Mouse (Mus musculus): ENCODE measurements around the gene Cwh43. TPM values are rescaled to one million over a fixed set of nuclear protein-coding genes. Genes with fewer than 3 reads are reported as not detected.

Cwh43 gene
- total RNA-seq, 2 experiments from 2014 or later = not detected

DNA sequence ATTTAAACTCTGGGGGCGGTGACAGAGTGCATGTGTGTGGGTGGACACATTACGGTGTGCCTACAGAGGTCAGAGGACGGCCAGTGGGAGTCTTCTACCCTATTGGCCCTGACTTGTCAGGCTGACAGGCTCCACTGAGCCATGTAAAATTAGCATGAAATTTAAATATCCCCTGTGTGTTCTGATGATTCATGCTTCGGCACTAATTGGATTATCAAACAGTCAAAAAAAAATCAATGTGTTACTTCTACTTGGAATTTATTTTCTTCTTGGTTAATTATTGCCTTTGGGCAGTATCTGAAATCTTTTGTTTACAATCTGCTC lies 22.3 kb upstream of the Cwh43 start:
- no peak for ATAC-seq (replicated peaks; ENCODE audit: low FRiP score, poor library complexity, severe bottlenecking)

DNA sequence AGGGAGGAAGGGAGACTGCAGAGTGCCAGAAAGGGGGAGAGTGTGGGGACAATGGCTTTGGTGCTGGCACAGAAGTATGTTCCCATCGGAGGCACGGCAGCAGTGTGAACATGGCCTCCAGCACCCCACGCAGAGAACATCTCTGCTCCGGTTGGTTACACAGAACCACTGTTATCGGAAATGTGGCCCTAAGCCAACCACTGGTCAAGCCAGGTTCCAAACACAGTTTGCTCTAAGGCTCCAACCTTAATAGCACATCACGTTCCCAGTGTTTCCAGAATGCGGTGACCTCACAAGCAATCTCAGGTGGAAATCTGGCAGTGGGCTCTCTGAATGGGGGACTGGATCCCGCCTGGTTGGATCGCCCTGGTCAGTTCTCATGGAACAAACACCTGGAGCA lies 12.8 kb upstream of the Cwh43 start:
- no peak for ATAC-seq (replicated peaks; ENCODE audit: low FRiP score, poor library complexity, severe bottlenecking)

DNA sequence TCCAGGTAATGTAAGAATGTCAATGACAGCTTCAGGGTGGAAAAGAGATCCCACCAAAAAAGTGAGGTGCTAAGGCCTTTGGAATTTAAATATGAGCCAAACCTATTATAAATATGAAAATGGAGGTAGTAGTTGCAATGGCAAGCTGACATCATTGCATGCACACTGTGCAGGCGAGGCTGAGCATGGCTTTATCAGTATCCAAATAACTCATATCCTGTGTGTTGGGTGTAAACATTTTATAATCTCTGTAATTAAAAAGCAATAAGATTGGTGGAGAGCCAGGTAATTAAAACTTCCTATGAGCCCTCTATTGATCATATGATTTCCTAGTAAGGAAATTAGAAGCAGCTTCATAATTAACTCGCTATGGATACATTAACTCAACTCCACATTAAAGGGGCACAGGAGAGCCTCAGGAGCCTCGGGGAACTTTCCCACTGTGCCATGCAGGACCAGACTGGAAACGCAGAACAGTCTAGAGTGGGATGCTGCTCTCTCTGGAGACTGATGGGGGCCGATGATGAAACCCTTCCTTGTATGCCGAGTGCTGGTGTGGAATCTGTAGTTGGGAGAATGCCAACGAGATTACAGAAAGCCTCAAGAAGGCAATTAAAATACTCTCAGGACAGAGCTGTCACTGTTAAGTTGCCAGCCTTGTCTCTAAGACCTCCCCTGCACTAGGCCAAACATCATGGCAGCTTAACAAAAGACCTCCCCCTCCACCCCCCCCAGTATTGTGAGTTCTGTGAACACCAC lies 5.9 kb upstream of the Cwh43 start:
- no peak for ATAC-seq (replicated peaks; ENCODE audit: low FRiP score, poor library complexity, severe bottlenecking)

DNA sequence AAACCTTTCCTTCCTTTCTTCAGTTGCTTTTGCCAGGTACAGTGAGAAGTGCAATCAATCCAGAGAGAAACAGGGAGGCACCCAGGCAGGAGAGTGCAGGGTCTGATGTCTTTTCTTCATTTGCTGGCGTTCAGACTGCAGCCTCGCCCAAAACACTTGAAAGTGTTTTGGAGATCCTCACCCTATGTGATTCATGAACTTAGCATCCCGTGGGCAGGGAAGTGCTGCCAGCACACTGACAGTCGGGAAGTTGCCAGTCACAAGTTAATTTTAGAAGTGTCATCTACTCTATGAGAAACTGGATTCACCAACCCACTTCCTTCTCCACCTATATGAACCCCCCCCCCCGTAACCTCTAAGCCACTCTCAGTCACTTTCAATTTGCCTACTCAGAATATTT lies 4.5 kb upstream of the Cwh43 start:
- no peak for ATAC-seq (replicated peaks; ENCODE audit: low FRiP score, poor library complexity, severe bottlenecking)

DNA sequence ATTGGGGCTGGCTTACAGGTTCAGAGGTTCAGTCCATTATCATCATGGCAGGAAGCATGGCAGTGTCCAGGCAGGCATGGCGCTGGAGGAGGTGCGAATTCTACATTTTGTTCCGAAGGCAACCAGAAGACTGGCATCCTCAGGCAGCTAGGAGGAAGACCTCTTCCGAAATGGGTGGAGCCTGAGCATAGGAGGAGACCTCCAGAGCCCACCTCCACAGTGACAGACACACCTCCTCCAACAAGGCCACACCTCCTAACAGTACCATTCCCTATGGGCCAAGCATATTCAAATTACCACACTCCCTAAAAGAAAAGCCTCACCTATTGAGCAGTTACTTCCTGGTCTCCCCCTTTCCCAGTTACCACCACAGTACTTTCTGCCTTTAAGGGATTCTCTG lies 3.0 kb upstream of the Cwh43 start:
- ATAC-seq (replicated peaks; ENCODE audit: low FRiP score, poor library complexity, severe bottlenecking) = no peak

DNA sequence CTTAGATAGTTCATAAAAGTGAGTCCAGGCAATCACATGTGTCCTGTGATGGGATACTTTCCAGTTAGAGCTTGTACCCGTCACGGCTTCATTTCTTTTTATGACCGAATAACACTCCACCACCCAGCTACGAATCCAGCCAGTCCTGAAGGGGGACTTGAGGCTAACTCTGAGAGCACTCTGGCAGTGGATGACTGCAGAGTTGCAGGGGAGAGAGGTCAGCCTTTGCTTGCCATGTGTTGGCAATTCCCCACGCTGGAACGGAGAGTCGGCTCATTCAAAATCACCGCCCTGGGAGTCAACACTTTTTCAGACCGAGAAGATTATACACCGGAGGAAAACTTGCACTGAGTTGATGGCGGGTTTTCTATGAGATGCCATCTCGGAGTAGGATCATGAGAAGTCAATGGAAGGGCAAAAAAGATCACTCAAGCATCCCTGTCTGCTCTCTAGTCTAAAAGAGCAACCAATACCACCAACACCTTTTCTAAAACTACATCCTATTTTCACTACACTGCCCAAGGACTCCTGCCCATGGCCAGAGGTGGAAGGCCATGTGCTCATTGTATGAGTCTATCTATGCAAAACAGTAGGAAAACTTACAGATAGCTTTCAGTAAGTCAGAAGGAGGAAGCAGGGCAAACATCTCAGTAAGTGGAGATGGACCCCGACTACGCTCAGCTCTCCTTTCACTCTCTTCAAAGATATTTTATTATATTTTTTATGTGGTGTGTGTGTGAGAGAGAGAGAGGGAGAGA lies 2.4 kb upstream of the Cwh43 start:
- no peak for ATAC-seq (replicated peaks; ENCODE audit: low FRiP score, poor library complexity, severe bottlenecking)

DNA sequence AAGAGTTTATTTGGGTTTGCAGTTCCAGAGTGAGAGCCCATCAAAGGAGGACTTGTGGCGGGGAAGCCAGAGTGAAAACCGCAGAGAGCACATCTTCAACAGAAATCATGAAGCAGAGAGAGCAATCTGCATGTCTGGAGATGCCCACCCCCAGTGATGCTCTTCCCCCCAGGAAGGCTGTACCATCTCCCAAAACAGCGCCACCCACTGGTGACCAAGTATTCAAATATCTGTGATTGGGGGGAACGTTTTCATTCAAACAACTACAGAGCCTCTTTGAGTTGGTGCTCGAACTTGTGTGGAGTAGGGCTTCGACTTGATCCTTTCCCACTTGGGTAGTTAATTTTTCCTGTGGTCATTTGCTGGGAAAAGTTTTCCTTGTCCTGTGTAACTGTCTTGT lies 1.1 kb upstream of the Cwh43 start:
- ATAC-seq (replicated peaks; ENCODE audit: low FRiP score, poor library complexity, severe bottlenecking) = no peak

DNA sequence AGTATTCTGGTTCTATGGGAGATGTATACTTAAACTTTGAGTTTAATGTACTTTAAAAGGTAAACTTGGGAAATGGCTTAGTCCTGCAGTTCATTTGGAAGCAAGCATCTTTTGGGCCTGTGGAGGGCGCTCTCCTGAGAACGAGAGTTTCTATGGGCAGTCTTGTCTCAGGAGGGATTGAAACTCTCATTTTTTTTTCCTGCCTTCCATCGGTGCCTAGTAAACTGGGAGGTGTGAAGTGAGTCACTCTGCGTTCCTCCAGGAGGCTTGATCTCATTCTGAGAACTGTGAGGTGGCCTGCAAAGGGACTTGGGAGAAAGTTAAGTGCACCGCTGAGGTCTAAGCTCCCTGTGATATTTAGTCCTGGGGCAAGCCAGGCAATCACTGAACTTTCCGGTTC lies 986 bp downstream of the Cwh43 start:
- no peak for ATAC-seq (replicated peaks; ENCODE audit: low FRiP score, poor library complexity, severe bottlenecking)

DNA sequence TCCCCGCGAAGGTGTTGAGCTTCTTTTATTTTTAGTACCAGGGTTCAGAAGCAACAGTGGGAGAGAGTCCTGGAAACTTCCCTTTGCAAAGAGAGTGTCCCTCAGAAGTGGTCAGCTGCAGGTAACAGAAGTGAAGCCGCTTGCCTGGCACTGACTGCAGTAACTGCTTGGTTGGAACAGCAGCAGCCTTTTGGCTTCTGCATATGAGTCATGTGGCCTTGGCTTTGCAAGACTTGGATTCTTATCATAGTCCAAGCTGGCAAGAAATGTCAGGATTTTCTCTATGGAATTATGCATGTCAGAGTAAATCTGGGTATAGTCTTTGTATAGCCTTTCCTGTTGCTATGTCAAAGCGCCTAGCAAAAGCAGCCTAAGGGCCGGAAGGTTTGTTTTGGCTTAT lies 4.1 kb downstream of the Cwh43 start:
- no peak for ATAC-seq (replicated peaks; ENCODE audit: low FRiP score, poor library complexity, severe bottlenecking)

DNA sequence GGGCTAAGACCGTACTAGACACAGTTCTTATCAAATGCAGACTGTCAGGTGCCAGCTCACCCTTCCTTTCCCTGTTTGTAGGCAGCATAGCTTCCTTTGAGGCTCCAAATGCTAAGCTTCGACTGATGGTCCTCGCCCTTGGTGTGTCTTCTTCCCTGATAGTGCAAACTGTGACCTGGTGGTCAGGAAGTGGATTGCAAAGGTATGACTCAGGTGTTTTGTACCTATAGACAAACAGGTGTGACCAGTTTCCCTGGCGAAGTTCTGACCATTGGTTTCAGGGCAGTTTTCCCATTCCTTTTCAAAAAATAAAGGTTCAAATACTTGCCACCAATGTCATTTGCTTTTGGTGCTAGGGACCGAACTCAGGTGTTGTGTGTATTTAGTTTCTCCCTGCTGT lies 5.9 kb downstream of the Cwh43 start:
- ATAC-seq (replicated peaks; ENCODE audit: low FRiP score, poor library complexity, severe bottlenecking) = no peak

DNA sequence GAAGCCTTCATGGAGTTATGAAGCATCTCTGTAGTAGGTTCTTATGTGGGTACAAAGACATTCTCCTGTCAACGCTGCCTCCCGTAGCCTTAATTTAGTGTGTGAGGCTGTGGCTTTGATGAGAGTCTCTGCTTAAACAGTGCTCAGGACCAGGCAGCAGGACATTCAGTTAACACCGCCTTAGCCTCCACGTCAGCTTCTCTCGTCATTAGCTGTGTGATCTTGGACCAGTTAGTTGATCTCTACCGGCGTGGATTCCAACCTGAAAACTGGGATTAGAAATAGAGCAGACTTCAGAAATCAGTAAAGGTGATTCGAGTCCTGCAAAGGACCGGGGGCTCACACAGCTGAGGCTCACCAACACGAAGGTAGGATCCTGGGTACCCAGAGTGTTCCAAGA lies 8.3 kb downstream of the Cwh43 start:
- ATAC-seq (replicated peaks; ENCODE audit: low FRiP score, poor library complexity, severe bottlenecking) = no peak

DNA sequence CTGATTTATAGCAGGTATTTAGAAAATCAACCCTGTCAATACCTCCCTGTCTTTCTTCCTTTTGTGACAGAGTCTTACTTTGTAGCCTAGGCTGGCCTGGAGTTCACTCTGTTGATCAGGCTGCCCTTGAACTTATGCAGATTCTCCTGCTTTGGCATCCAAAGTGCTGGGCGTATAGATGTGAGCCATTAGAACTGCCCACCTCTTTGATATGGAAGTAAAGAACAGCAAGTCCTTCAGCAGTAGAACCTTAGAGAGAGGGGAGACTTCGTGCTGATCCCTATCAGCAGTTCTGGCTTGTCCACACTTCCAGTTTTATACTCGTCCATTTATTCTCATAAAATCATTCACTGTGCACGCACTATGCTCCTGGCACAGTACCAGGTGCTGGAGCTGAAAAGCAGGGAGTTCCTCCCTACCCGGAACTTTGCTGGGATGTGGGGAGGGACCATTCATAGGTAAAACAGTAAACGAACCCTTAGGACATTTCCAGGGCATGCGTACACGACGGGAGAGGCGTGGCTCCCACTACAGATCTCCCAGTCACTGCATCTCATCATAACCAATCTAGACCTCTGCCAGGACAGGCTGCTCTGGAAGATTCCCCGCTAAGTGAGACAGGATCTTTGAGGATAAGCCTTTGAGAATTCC lies 13.3 kb downstream of the Cwh43 start:
- ATAC-seq (replicated peaks; ENCODE audit: low FRiP score, poor library complexity, severe bottlenecking) = no peak

DNA sequence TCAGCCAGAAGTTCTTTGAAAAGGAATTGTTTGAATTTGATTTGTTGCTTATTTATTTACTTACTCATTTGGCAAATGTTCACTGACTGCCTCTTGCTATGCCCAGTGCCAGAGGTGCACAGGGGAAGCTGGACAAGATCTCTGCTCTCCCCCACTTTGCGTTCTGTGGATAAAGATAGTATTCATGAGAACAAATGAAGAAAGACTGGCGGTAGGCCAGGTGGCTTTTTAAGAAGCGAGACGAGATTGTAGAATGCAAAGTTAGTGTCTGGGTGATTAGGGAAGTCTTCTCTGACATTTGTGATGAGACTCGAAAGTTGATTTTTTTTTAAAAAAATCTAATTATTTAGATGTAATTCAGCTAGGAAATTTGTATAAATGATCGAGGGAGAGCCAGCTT lies 20.9 kb downstream of the Cwh43 start:
- no peak for ATAC-seq (replicated peaks; ENCODE audit: low FRiP score, poor library complexity, severe bottlenecking)

DNA sequence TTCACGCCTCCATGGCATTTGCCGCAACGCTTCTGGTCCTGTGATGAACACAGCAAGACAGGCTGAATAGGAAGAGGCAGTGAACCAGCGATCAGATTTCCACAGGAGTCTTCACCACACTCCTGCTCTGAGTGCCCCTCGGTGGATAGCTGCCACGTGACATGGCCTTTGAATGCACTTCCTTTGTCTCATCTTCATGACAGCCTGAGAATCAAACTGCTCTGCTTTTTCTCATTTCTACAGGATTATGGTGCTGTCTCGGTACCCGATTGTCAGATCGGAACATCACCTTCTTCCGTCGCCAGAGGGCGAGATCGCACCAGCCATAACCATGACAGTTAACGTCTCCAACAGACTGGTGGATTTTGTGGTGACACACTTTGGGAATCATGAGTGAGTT lies 25.7 kb downstream of the Cwh43 start:
- ATAC-seq (replicated peaks; ENCODE audit: low FRiP score, poor library complexity, severe bottlenecking) = no peak

DNA sequence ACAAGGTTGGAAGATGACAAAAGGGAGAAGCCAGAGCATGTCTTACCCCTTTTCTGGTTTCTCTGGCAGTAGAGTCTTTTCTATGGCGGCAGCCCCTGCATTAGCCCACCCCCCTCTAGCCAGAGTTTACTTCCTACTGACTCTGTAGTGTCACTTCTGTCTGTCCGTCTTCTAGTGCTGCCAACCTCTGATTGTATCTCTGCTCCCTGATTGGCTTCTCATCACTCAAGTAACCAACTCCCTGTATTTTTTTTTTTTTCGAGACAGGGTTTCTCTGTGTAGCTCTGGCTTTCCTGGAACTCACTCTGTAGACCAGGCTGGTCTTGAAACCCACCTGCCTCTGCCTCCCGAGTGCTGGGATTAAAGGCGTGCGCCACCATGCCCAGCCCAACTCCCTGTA lies 26.9 kb downstream of the Cwh43 start:
- ATAC-seq (replicated peaks; ENCODE audit: low FRiP score, poor library complexity, severe bottlenecking) = no peak

DNA sequence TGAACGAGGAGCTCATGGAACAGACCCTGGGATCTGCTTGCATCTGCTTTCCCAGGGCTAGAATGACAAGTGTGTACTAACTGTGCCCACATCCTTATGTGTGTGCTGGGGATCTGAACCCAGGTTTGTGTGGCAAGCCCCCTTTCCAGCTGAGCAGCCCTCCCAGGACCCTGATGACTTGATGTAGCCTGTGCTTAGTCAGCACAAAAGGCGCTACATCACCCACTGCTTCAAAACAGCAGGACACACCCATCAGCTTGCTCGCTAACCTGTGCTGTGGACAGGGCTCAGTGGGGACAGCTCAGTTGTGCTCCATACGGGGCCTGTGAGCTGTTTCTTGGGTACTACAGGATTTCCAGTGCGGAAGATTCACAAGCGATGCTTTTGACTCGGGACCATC lies 28.9 kb downstream of the Cwh43 start:
- no peak for ATAC-seq (replicated peaks; ENCODE audit: low FRiP score, poor library complexity, severe bottlenecking)

DNA sequence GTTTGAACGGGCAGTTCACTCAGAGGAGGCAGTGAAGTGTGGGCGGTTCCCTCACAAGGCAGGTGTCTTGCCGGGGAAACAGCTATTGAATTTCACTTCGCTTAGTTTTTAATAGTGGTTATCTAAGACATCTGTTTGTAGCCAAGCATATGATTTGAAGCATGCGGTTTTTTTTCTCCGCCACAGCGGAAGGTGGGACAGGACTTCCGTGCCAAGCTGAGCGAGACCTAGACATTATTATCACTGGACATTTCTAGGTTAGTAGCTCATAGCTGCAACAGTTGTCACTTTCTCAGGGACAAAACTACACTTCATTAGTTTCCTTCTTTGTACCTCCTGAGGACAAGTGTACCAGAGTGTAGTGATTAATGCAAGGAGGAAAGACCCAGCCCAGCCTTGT lies 36.3 kb downstream of the Cwh43 start:
- ATAC-seq (replicated peaks; ENCODE audit: low FRiP score, poor library complexity, severe bottlenecking) = no peak

DNA sequence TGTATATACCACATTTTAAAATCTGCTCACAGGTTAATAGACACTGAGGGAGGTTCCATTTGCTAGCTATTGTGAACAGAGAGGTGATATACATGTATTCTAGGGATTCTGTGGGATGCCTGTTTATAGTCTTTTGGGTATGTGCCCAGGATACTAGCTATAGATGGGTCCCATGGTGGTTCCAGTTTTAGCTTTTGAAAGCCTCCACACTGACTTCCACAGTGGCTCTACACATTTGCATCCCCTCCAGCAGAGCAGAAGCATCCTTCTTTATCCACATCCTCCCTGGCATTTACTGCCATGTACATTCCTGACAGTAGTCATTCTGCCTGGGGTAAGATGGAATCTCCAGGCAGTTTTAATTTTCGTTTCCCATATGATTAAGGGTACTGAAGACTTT lies 44.4 kb downstream of the Cwh43 start:
- ATAC-seq (replicated peaks; ENCODE audit: low FRiP score, poor library complexity, severe bottlenecking) = no peak

DNA sequence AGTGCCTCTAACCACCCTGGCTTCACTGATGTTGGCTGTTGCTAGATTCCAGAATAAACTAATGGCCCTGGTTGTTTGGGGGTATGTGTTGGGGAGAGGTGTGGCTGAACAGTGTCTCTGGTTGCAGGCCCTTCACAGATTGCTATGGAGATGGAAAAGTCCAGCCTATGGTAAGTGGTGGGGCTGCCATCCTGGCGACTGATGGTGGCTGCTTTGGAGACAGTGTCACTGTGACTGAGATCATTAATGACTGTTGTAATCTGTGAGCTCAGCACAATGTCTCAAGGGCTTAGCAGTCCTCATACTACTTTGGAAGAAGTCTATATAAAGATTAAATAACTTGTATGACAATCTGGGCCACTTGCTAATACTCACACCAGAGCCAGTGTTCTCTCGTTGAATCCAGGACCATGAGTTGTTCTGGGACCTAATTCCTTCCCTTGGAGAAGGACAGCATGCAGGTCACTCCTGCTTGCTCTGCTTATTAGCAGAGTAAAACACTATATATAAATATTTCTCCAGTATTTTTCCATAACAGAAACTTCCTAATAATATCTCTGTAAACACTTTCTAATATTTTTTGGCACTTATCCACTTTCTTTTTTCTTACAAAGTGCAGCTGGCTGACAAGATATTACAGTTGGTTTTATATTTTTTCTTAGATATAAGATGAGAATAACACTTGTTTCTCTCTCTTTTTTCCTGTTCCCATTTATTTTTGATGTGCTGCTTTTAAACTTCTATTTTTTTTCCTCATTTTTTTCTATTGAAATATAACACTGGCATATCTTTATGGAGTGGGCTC lies 48.8 kb downstream of the Cwh43 start:
- ATAC-seq (replicated peaks; ENCODE audit: low FRiP score, poor library complexity, severe bottlenecking) = no peak

DNA sequence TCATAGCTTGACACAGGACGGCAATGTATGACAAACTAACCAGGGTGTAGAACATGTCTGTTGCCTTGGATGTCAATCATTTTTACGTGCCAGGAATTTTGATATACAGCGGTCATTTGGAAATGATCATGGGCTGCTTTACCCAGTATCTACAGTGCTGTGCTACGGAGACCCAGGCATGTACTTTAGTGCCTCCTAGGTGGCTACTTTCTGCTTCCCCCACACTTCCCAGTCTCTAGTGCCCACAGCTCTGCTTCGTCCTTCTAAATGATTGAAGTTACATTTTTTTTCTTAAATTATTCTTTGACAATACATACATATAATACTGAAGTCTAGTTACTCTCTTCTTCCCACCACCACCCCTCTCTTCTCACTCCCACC lies 49.4 kb downstream of the Cwh43 start:
- ATAC-seq (replicated peaks; ENCODE audit: low FRiP score, poor library complexity, severe bottlenecking) = no peak

All from erythroblast, adult 5-6 weeks (primary cell).